Mouse (Mus musculus) midbrain, embryonic 14.5 days (tissue): ENCODE results near the gene Ugt2a3. TPM values are rescaled to one million over a fixed set of nuclear protein-coding genes. Genes with fewer than 3 reads are reported as not detected.
"Not testable (repeated sequence)": the region's sequence is repeated elsewhere in the genome, so short reads cannot be mapped to it uniquely, and the experiment has no call there.

Experiments used
- ATAC-seq: fragments of 200-750 bp; cut with Nextera tagmentation; 2 replicates; pipeline ENCODE4 v1.8.0; 2017; ENCODE audit warnings: moderate number of reproducible peaks, moderate library complexity; ENCODE audit not compliant: low FRiP score, low TSS enrichment
- DNase-seq: peaks from one replicate; pipeline ENCODE4 v3.0.0-alpha.2; 2015
- H3K27ac ChIP-seq: fragments of 300-500 bp; sonication (generic); replicated peaks from 2 replicates; pipeline ENCODE4 v1.5.1; 2014; ENCODE audit warnings: mild to moderate bottlenecking, low read depth, low read length, moderate library complexity
- H3K27me3 ChIP-seq: fragments of 300-500 bp; sonication (generic); 2 replicates; pipeline ENCODE4 v1.6.1; 2014; ENCODE audit warnings: low read length, control low read depth, mixed read lengths; ENCODE audit not compliant: control insufficient read depth, insufficient read depth
- H3K36me3 ChIP-seq: fragments of 300-500 bp; sonication (generic); 2 replicates; pipeline ENCODE4 v1.6.1; 2014; ENCODE audit warnings: low read length, control low read depth; ENCODE audit not compliant: control insufficient read depth, insufficient read depth
- H3K4me1 ChIP-seq: fragments of 300-500 bp; sonication (generic); 2 replicates; pipeline ENCODE4 v1.6.1; 2014; ENCODE audit warnings: mild to moderate bottlenecking, antibody characterized with exemption, low read length, control low read depth; ENCODE audit not compliant: control insufficient read depth, insufficient read depth
- H3K4me2 ChIP-seq: fragments of 300-500 bp; sonication (generic); 2 replicates; pipeline ENCODE4 v1.6.1; 2014; ENCODE audit warnings: mild to moderate bottlenecking, low read length, moderate library complexity
- H3K4me3 ChIP-seq: fragments of 300-500 bp; sonication (generic); replicated peaks from 2 replicates; pipeline ENCODE4 v1.5.1; 2014; ENCODE audit warnings: low read depth, low read length
- H3K9ac ChIP-seq: fragments of 300-500 bp; sonication (generic); replicated peaks from 2 replicates; pipeline ENCODE4 v1.6.1; 2014; ENCODE audit warnings: mild to moderate bottlenecking, low read length, moderate library complexity
- H3K9me3 ChIP-seq: fragments of 300-500 bp; sonication (generic); 2 replicates; pipeline ENCODE4 v1.6.1; 2016; ENCODE audit warnings: low read length, control low read depth, mixed read lengths; ENCODE audit not compliant: control insufficient read depth
- WGBS: fragments of 180-500 bp; shearing (Covaris S2); extraction: QIAGEN DNeasy Blood & Tissue Kit; methylation state at CpG from one replicate; pipeline ENCODE4 v1.1.7; 2014; 5-methylcytosine and 5-hydroxymethylcytosine counted together
- polyA plus RNA-seq: library from polyadenylated mRNA; unstranded; fragments of >200 nt; fragmentation: Nextera tagmentation; extraction: Ambion mirVana; gene quantifications from 2 replicates; pipeline ENCODE4 v1.2.1, GENCODE M21; 2014

Gene Ugt2a3
- polyA plus RNA-seq, 1 experiment from 2014 or later = not detected

DNA sequence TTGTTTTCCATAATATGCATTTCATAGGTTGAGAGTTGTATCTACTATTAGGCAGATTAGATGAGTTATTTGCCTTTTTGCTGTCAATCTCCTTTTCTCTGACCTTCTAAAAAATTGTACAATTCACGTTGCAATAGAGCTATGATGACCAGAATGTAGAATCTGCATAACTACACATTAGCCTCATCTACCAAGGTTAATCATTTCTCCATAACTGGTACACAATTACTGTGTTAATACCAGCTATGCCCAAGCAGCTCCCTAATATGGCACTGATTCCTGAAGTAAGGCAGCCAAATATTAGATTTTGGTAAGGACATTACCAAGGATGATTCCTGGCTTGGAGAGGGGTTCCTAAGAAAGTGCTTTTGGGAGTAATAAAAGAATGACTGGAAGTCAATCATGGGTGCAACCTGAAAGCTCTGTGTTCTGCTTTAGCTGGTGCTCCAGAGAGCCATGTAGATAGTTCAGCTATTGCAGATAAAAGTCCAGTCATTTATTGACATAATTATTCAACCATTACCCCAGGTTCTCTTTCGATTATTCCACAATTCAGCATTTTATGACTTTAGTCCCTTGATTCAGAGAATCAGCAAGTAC lies 10.6 kb upstream of the Ugt2a3 start:
- not testable (repeated sequence) for H3K9me3 ChIP-seq, H3K36me3 ChIP-seq, H3K4me1 ChIP-seq, H3K9ac ChIP-seq, H3K27me3 ChIP-seq, H3K4me2 ChIP-seq, ATAC-seq, H3K4me3 ChIP-seq, H3K27ac ChIP-seq, DNase-seq
- 77% methylated on average over 2 of the region's 2 CpGs for WGBS

DNA sequence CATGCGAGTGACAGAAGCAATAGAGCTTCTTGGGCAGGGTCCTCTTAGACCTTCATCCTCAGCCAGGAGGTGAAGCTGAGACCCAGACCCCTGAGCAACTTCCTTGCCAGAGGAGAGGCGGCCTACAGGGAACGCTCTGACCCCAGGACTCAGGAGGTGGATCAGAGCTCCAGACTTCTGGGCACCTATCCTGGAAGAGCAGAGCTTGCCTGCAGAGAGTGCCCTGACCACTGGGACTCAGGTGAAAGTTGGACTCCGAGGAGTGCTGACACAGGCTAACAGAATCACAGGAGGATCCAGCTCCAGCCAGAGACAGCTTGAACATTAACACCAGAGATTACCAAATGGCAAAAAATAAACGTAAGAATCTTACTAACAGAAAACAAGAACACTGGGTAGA lies 3.5 kb upstream of the Ugt2a3 start:
- no peaks in the 10 kb centered on the region for H3K4me1 ChIP-seq
- H3K36me3 ChIP-seq = no peaks in the 10 kb centered on the region
- no peak overlapping the region for H3K27ac ChIP-seq
- DNase-seq (no peak), ATAC-seq (no peak)
- no peaks in the 10 kb centered on the region for H3K9me3 ChIP-seq
- H3K4me2 ChIP-seq = no peak overlapping the region
- no peak overlapping the region for H3K4me3 ChIP-seq
- no peaks in the 10 kb centered on the region for H3K27me3 ChIP-seq
- 95% methylated on average over 5 of the region's 5 CpGs for WGBS
- H3K9ac ChIP-seq = no peak overlapping the region

- Histone ChIP-seq H3K27me3 (no peaks in the 10 kb centered on the region), H3K4me1 (no peaks in the 10 kb centered on the region), H3K27ac (no peak overlapping the region), H3K4me2 (no peak overlapping the region), H3K36me3 (no peaks in the 10 kb centered on the region), H3K9ac (no peak overlapping the region), H3K4me3 (no peak overlapping the region), H3K9me3 (no peaks in the 10 kb centered on the region)
- 66% methylated on average over 1 of the region's 1 CpGs for WGBS
- DNase-seq (peak; percentile 1), ATAC-seq (no peak)
These were observed 1.8 kb downstream of the Ugt2a3 start for GRCm38 (mm10) chr5:87335199-87335598.

DNA sequence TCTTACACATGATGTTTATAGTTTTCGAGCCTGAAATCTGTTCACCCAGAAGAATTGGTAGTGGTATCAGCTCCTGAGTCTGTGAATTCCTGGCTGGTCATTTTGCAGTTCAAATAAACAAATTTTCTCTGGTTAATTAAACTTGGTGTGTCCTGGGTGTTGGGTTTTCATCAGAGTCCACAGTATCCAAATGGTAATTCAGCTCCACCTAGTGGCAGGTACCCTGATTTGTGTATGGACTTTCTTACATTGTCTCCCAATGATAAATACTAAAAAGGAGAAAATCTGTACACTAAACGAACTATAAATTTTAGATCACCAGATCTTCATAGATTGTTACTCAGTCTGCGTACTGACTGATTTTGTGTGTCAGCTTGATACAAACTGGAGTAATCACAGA lies 3.4 kb downstream of the Ugt2a3 start:
- peak; percentile 28 for DNase-seq
- H3K36me3 ChIP-seq = no peaks in the 10 kb centered on the region
- 75% methylated on average over 3 of the region's 3 CpGs for WGBS

DNA sequence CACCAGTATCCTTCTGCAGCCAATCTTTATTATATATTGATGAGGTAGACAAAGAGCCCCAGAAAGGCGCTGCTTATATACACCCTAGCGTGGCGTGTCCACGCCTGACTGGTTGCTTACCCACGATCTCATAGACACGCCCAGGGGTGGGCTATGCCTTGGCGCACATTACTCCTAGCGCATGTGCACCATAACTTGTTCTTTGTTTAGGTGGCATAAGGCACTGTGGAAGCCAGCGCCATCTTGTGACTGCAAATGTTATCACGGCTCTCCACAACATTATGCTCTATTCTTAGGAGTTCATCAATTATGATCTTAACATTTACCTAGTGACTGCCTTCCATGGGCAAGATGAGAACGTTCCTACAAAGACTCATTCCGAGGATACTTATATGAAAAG lies 25.6 kb downstream of the Ugt2a3 start:
- no peak overlapping the region for H3K4me3 ChIP-seq
- no peaks in the 10 kb centered on the region for H3K9me3 ChIP-seq
- H3K4me1 ChIP-seq = no peaks in the 10 kb centered on the region
- no peak; the same call in 1 of the 2 replicates for ATAC-seq
- no peaks in the 10 kb centered on the region for H3K36me3 ChIP-seq
- H3K27me3 ChIP-seq = no peaks in the 10 kb centered on the region
- DNase-seq = no peak
- no peak overlapping the region for H3K4me2 ChIP-seq
- H3K9ac ChIP-seq = no peak overlapping the region
- 95% methylated on average over 12 of the region's 12 CpGs for WGBS
- H3K27ac ChIP-seq = no peak overlapping the region

More for the DNA sequence above, 3.4 kb downstream of the Ugt2a3 start:
- no peak for ATAC-seq
- Histone ChIP-seq H3K4me1 (no peaks in the 10 kb centered on the region), H3K4me2 (no peak overlapping the region), H3K9ac (no peak overlapping the region), H3K27me3 (no peaks in the 10 kb centered on the region), H3K27ac (no peak overlapping the region), H3K9me3 (no peaks in the 10 kb centered on the region), H3K4me3 (no peak overlapping the region)

DNA sequence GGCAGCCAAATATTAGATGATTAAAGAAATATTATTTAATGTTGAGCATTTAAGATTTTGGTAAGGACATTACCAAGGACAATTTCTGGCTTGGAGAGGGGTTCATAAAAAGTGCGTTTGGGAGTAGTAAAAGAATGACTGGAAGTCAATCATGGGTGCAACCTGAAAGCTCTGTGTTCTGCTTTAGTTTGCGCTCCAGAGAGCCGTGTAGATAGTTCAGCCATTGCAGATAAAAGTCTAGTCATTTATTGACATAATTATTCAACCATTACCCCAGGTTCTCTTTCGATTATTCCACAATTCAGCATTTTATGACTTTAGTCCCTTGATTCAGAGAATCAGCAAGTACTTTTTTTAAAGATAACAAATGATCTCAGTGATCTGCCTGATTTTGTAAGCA lies 50.8 kb downstream of the Ugt2a3 start:
- not testable (repeated sequence) for H3K27ac ChIP-seq, H3K4me2 ChIP-seq, DNase-seq, H3K27me3 ChIP-seq, H3K9me3 ChIP-seq, ATAC-seq, H3K4me3 ChIP-seq, H3K4me1 ChIP-seq, H3K9ac ChIP-seq, H3K36me3 ChIP-seq
- WGBS = 87% methylated on average over 4 of the region's 4 CpGs

GRCm38 (mm10) chr5:87275986-87276385 lies 61.0 kb downstream of the Ugt2a3 start:
- H3K36me3 ChIP-seq, H3K4me2 ChIP-seq, H3K9me3 ChIP-seq, H3K9ac ChIP-seq, H3K4me1 ChIP-seq, H3K4me3 ChIP-seq, ATAC-seq, DNase-seq, H3K27ac ChIP-seq, H3K27me3 ChIP-seq: not testable (repeated sequence)
- WGBS = 83% methylated on average over 4 of the region's 4 CpGs

GRCm38 (mm10) chr5:87275581-87275980 lies 61.4 kb downstream of the Ugt2a3 start:
- Histone ChIP-seq H3K4me3 (no peak overlapping the region), H3K36me3 (no peaks in the 10 kb centered on the region), H3K9me3 (no peaks in the 10 kb centered on the region), H3K4me1 (no peaks in the 10 kb centered on the region), H3K4me2 (no peak overlapping the region), H3K27me3 (no peaks in the 10 kb centered on the region), H3K27ac (no peak overlapping the region), H3K9ac (no peak overlapping the region)
- ATAC-seq (no peak), DNase-seq (no peak)
- 93% methylated on average over 6 of the region's 6 CpGs for WGBS
